Mouse (Mus musculus) neural tube, embryonic 14.5 days (tissue): ENCODE results near the gene Cdipt. TPM values are rescaled to one million over a fixed set of nuclear protein-coding genes. Genes with fewer than 3 reads are reported as not detected.

Source experiments
- ATAC-seq: fragments of 200-750 bp; cut with Nextera tagmentation; 2 replicates; pipeline ENCODE4 v1.8.0; 2017; ENCODE audit warnings: low read depth, mild to moderate bottlenecking, moderate TSS enrichment, moderate library complexity
- H3K27ac ChIP-seq: fragments of 300-500 bp; sonication (generic); 2 replicates; pipeline ENCODE4 v1.5.1; 2014; ENCODE audit warnings: low read depth, mild to moderate bottlenecking, control low read depth, low read length, moderate library complexity, mixed read lengths
- H3K27me3 ChIP-seq: fragments of 300-500 bp; sonication (generic); 2 replicates; pipeline ENCODE4 v1.6.1; 2014; ENCODE audit warnings: low read length; ENCODE audit not compliant: control insufficient read depth, insufficient read depth
- H3K36me3 ChIP-seq: fragments of 300-500 bp; sonication (generic); 2 replicates; pipeline ENCODE4 v1.6.1; 2014; ENCODE audit warnings: low read length, mixed read lengths; ENCODE audit not compliant: control insufficient read depth, insufficient read depth
- H3K4me1 ChIP-seq: fragments of 300-500 bp; sonication (generic); 2 replicates; pipeline ENCODE4 v1.6.1; 2014; ENCODE audit warnings: low read length; ENCODE audit not compliant: control insufficient read depth, insufficient read depth
- H3K4me2 ChIP-seq: fragments of 300-500 bp; sonication (generic); 2 replicates; pipeline ENCODE4 v1.6.1; 2014; ENCODE audit warnings: mild to moderate bottlenecking, low read depth, low read length, control low read depth
- H3K4me3 ChIP-seq: fragments of 300-500 bp; sonication (generic); 2 replicates; pipeline ENCODE4 v1.5.1; 2014; ENCODE audit warnings: low read depth, low read length, control low read depth, mixed read lengths
- H3K9ac ChIP-seq: fragments of 300-500 bp; sonication (generic); replicated peaks from 2 replicates; pipeline ENCODE4 v1.6.1; 2014; ENCODE audit warnings: low read depth, mild to moderate bottlenecking, control low read depth, low read length, mixed read lengths
- H3K9me3 ChIP-seq: fragments of 300-500 bp; sonication (generic); 2 replicates; pipeline ENCODE4 v1.6.1; 2016; ENCODE audit warnings: low read length; ENCODE audit not compliant: control insufficient read depth
- WGBS: fragments of 180-500 bp; shearing (Covaris S2); extraction: QIAGEN DNeasy Blood & Tissue Kit; methylation state at CpG from one replicate; pipeline ENCODE4 v1.1.7; 2014; 5-methylcytosine and 5-hydroxymethylcytosine counted together
- polyA plus RNA-seq: library from polyadenylated mRNA; unstranded; fragments of >200 nt; fragmentation: Nextera tagmentation; extraction: Ambion mirVana; gene quantifications from 2 replicates; pipeline ENCODE4 v1.2.1, GENCODE M21; 2014

Cdipt gene
- polyA plus RNA-seq, 1 experiment from 2014 or later = 105 TPM

GRCm38 (mm10) chr7:126949403-126949792 lies 26.3 kb upstream of the Cdipt start, which contains the start of gene Asphd1:
TSS of gene Asphd1 (minus strand) at chr7:126949582.
- Histone ChIP-seq H3K4me3 (peak within 1 kb of the TSS; percentile 48), H3K27me3 (no peaks in the 10 kb centered on the region), H3K27ac (peak within 1 kb of the TSS; percentile 87), H3K4me1 (peaks cover 22% of the 10 kb centered on the region), H3K36me3 (peaks cover 5% of the 10 kb centered on the region; the same call in 1 of the 2 replicates), H3K9ac (peak within 1 kb of the TSS; percentile 74), H3K4me2 (peak within 1 kb of the TSS; percentile 87), H3K9me3 (no peaks in the 10 kb centered on the region)
- peak; percentile 55 for ATAC-seq
- WGBS = under 1% methylated on average over 21 of the region's 21 CpGs

- Histone ChIP-seq H3K36me3 (peaks cover 8% of the 10 kb centered on the region; the same call in 1 of the 2 replicates), H3K9me3 (no peaks in the 10 kb centered on the region), H3K4me1 (peaks cover 22% of the 10 kb centered on the region), H3K27ac (peak within 1 kb of the TSS; percentile 87), H3K9ac (peak within 1 kb of the TSS; percentile 74), H3K27me3 (no peaks in the 10 kb centered on the region), H3K4me3 (peak within 1 kb of the TSS; percentile 48), H3K4me2 (peak within 1 kb of the TSS; percentile 87)
- WGBS = under 1% methylated on average over 42 of the region's 42 CpGs
- peak; percentile 87 for ATAC-seq
Measured at GRCm38 (mm10) chr7:126949793-126950646, 25.7 kb upstream of the Cdipt start, which contains the start of gene Sez6l2. TSS of gene Sez6l2 (plus strand) at chr7:126950563.

GRCm38 (mm10) chr7:126950647-126951615 lies 24.8 kb upstream of the Cdipt start:
- Histone ChIP-seq H3K4me3 (peak overlapping the region; percentile 48), H3K9ac (peak overlapping the region; percentile 74), H3K4me2 (peak overlapping the region; percentile 87), H3K36me3 (peaks cover 14% of the 10 kb centered on the region; the same call in 1 of the 2 replicates), H3K9me3 (no peaks in the 10 kb centered on the region), H3K4me1 (peaks cover 22% of the 10 kb centered on the region), H3K27me3 (no peaks in the 10 kb centered on the region), H3K27ac (peak overlapping the region; percentile 87)
- WGBS = 4% methylated on average over 26 of the region's 26 CpGs
- ATAC-seq = no peak

- ATAC-seq = no peak
- peak overlapping the region; percentile 48 for H3K4me3 ChIP-seq
- H3K4me1 ChIP-seq = peaks cover 22% of the 10 kb centered on the region
- 14% methylated on average over 4 of the region's 4 CpGs for whole genome bisulfite sequencing
- peak overlapping the region; percentile 87 for H3K27ac ChIP-seq
- H3K36me3 ChIP-seq = peaks cover 17% of the 10 kb centered on the region; the same call in 1 of the 2 replicates
- no peaks in the 10 kb centered on the region for H3K27me3 ChIP-seq
- no peaks in the 10 kb centered on the region for H3K9me3 ChIP-seq
- peak overlapping the region; percentile 87 for H3K4me2 ChIP-seq
- peak overlapping the region; percentile 74 for H3K9ac ChIP-seq
Measured at GRCm38 (mm10) chr7:126951741-126952140, 24.0 kb upstream of the Cdipt start.

GRCm38 (mm10) chr7:126952646-126953045 lies 23.1 kb upstream of the Cdipt start:
- Histone ChIP-seq H3K36me3 (peaks cover 17% of the 10 kb centered on the region; the same call in 1 of the 2 replicates), H3K9ac (peak overlapping the region; percentile 74), H3K4me2 (peak overlapping the region; percentile 87), H3K27ac (peak overlapping the region; percentile 13; the same call in 1 of the 2 replicates), H3K4me3 (peak overlapping the region; percentile 48), H3K27me3 (no peaks in the 10 kb centered on the region), H3K4me1 (peaks cover 22% of the 10 kb centered on the region), H3K9me3 (no peaks in the 10 kb centered on the region)
- 1% methylated on average over 6 of the region's 8 CpGs for WGBS
- no peak for ATAC-seq

- 67% methylated on average over 3 of the region's 3 CpGs for WGBS
Measured at GRCm38 (mm10) chr7:126955125-126955524, 20.6 kb upstream of the Cdipt start.

GRCm38 (mm10) chr7:126959780-126960179 lies 15.9 kb upstream of the Cdipt start:
- Histone ChIP-seq H3K27me3 (no peaks in the 10 kb centered on the region), H3K9me3 (no peaks in the 10 kb centered on the region), H3K4me1 (no peaks in the 10 kb centered on the region), H3K36me3 (peaks cover 38% of the 10 kb centered on the region), H3K4me3 (no peak overlapping the region), H3K9ac (no peak overlapping the region), H3K27ac (no peak overlapping the region), H3K4me2 (no peak overlapping the region)
- no peak for ATAC-seq
- 52% methylated on average over 9 of the region's 9 CpGs for WGBS

More at GRCm38 (mm10) chr7:126955125-126955524, 20.6 kb upstream of the Cdipt start:
- Histone ChIP-seq H3K4me1 (peaks cover 12% of the 10 kb centered on the region), H3K9me3 (no peaks in the 10 kb centered on the region), H3K36me3 (peaks cover 25% of the 10 kb centered on the region), H3K9ac (no peak overlapping the region), H3K4me3 (no peak overlapping the region), H3K27ac (no peak overlapping the region), H3K27me3 (no peaks in the 10 kb centered on the region), H3K4me2 (no peak overlapping the region)
- ATAC-seq = no peak

GRCm38 (mm10) chr7:126961095-126961494 lies 14.6 kb upstream of the Cdipt start:
- Histone ChIP-seq H3K9me3 (no peaks in the 10 kb centered on the region), H3K36me3 (peaks cover 30% of the 10 kb centered on the region), H3K9ac (no peak overlapping the region), H3K4me1 (no peaks in the 10 kb centered on the region), H3K4me2 (no peak overlapping the region), H3K27me3 (no peaks in the 10 kb centered on the region), H3K4me3 (no peak overlapping the region), H3K27ac (no peak overlapping the region)
- WGBS = 84% methylated on average over 5 of the region's 5 CpGs
- ATAC-seq = no peak
